9 mouse cellular contexts compared by ENCODE assay signal in genomic region chr19:4712781-4713526, GRCm38 (mm10). TPM values are rescaled to one million over a fixed set of nuclear protein-coding genes. Genes with fewer than 3 reads are reported as not detected.
DNase-seq lines count a peak whose midpoint lies in the region; ATAC-seq and TF ChIP-seq lines count a peak whose summit lies in the region.
"Had no signal": no experiment of that assay in that cellular context is flagged by ENCODE, and none has a peak within 500 bp of the region (broad histone marks: within the 10 kb centered on the region; RNA-seq: fewer than 3 reads in every experiment).

No protein-coding gene starts in this region.

- peaks cover 60% of the 10 kb centered on the region for H3K27me3 ChIP-seq in embryonic facial prominence, embryonic 13.5 days
- no peaks in the 10 kb centered on the region for H3K27me3 ChIP-seq in hindbrain, postnatal 0 days (ENCODE audit: insufficient read depth, low read length)
- 0 out of 2 replicates have a peak, but pooled peaks cover 3% of the 10 kb centered on the region for H3K27me3 ChIP-seq in neural tube, embryonic 12.5 days (replicated peaks)

- peak in 1 of 2 experiments; percentile 17 for DNase-seq in left cerebral cortex, adult 2 months (ENCODE audit: extremely low spot score in 1 of 2, low spot score in 2 of 2)
- no peak for DNase-seq in left cerebral cortex, postnatal 4 days
- no peak for DNase-seq in hindbrain, postnatal 0 days (ENCODE audit: low spot score)
- DNase-seq in thymus, postnatal 36 days = no peak
- no peak for DNase-seq in layer of hippocampus, postnatal 25 days (ENCODE audit: extremely low spot score in 1 of 2, low spot score in 1 of 2)
- no peak for DNase-seq in adrenal gland, adult 2 months

- intact Hi-C loops in left cerebral cortex, adult 2 months (cut with DNase I) = loop anchor here (2.0 kb wide), 1 partner anchor 14 kb away; the partner anchor contains the start of gene Gm960
- intact Hi-C loops in left cerebral cortex, postnatal 4 days (cut with DNase I) = loop anchor here (5.0 kb wide), 1 partner anchor 66 kb away; no protein-coding TSS in a partner anchor

- H3K27ac ChIP-seq in left cerebral cortex, adult 2 months = peak overlapping the region; percentile 90
- no peak overlapping the region for H3K27ac ChIP-seq in embryonic facial prominence, embryonic 13.5 days
- peak overlapping the region; percentile 97 for H3K27ac ChIP-seq in hindbrain, postnatal 0 days
- H3K27ac ChIP-seq in neural tube, embryonic 12.5 days = peak overlapping the region; percentile 90; the same call in 1 of the 2 replicates
- H3K27ac ChIP-seq: liver, embryonic 14.5 days had no signal

- H3K4me1 ChIP-seq in embryonic facial prominence, embryonic 13.5 days = peaks cover 14% of the 10 kb centered on the region
- peaks cover 4% of the 10 kb centered on the region for H3K4me1 ChIP-seq in hindbrain, postnatal 0 days (ENCODE audit: insufficient read depth, low read length)
- H3K4me1 ChIP-seq in neural tube, embryonic 12.5 days = peaks cover 33% of the 10 kb centered on the region

- H3K36me3 ChIP-seq in embryonic facial prominence, embryonic 13.5 days = no peaks in the 10 kb centered on the region
- no peaks in the 10 kb centered on the region for H3K36me3 ChIP-seq in hindbrain, postnatal 0 days (ENCODE audit: insufficient read depth, low read length)
- no peaks in the 10 kb centered on the region for H3K36me3 ChIP-seq in neural tube, embryonic 12.5 days

- peak overlapping the region; percentile 75 for H3K4me3 ChIP-seq in left cerebral cortex, adult 2 months
- H3K4me3 ChIP-seq in embryonic facial prominence, embryonic 13.5 days = peak overlapping the region; percentile 65
- peak overlapping the region; percentile 80 for H3K4me3 ChIP-seq in hindbrain, postnatal 0 days (ENCODE audit: low read length)
- H3K4me3 ChIP-seq in neural tube, embryonic 12.5 days = peak overlapping the region; percentile 78

- peak overlapping the region; percentile 99 for H3K4me2 ChIP-seq in embryonic facial prominence, embryonic 13.5 days
- H3K4me2 ChIP-seq in hindbrain, postnatal 0 days (ENCODE audit: low read depth, low read length) = peak overlapping the region; percentile 90
- peak overlapping the region; percentile 84 for H3K4me2 ChIP-seq in neural tube, embryonic 12.5 days (replicated peaks)

- TF ChIP-seq CTCF in left cerebral cortex, adult 2 months (IDR thresholded peaks at IDR 0.05) = no peak
- no peak for TF ChIP-seq CTCF in hindbrain, postnatal 0 days (IDR thresholded peaks at IDR 0.05; ENCODE audit: low read depth)

- 36% methylated on average over 13 of the region's 13 CpGs for WGBS in embryonic facial prominence, embryonic 13.5 days
- WGBS in hindbrain, postnatal 0 days = 24% methylated on average over 13 of the region's 13 CpGs
- 38% methylated on average over 13 of the region's 13 CpGs for WGBS in neural tube, embryonic 12.5 days

- H3K9me3 ChIP-seq in embryonic facial prominence, embryonic 13.5 days = no peaks in the 10 kb centered on the region
- H3K9me3 ChIP-seq in hindbrain, postnatal 0 days (ENCODE audit: low read length) = no peaks in the 10 kb centered on the region
- H3K9me3 ChIP-seq in neural tube, embryonic 12.5 days = no peaks in the 10 kb centered on the region

- ATAC-seq in embryonic facial prominence, embryonic 13.5 days (ENCODE audit: insufficient number of reproducible peaks, insufficient read depth, low FRiP score, low TSS enrichment, low read depth) = no peak
- ATAC-seq in hindbrain, postnatal 0 days = no peak
- ATAC-seq in neural tube, embryonic 12.5 days (ENCODE audit: low FRiP score, low read depth) = no peak

- H3K9ac ChIP-seq in embryonic facial prominence, embryonic 13.5 days = peak overlapping the region; percentile 69
- peak overlapping the region; percentile 84 for H3K9ac ChIP-seq in hindbrain, postnatal 0 days (replicated peaks; ENCODE audit: low read length)
- H3K9ac ChIP-seq in neural tube, embryonic 12.5 days = peak overlapping the region; percentile 94
- H3K9ac ChIP-seq: liver, embryonic 14.5 days had no signal

RNA-seq across cellular contexts. Expression of gene Sptbn2, which starts 2.0 kb away (rescaled TPM):
- total RNA-seq in left cerebral cortex, adult 2 months (2021) = 100 to 1,000 TPM; 561 to 597 TPM
- 100 to 1,000 TPM; 319 to 320 TPM for total RNA-seq in left cerebral cortex, postnatal 4 days (2021)
- polyA plus RNA-seq in embryonic facial prominence, embryonic 13.5 days (2015; fragmentation: Nextera tagmentation; extraction: Ambion mirVana) = 2.6 and 2.9 TPM in 2 replicates
- 143 and 164 TPM in 2 replicates for total RNA-seq in hindbrain, postnatal 0 days (2014; rRNA removed)
- polyA plus RNA-seq in hindbrain, postnatal 0 days (2015; fragmentation: Nextera tagmentation; extraction: Ambion mirVana) = 17.9 TPM in 2 replicates
- polyA plus RNA-seq in neural tube, embryonic 12.5 days (2016; fragmentation: Nextera tagmentation; extraction: Ambion mirVana) = 39.5 and 41.8 TPM in 2 replicates
- total RNA-seq in layer of hippocampus, postnatal 25 days (2021) = 100 to 1,000 TPM; 615 to 659 TPM
- under 1 TPM; 0.58 to 0.83 TPM for total RNA-seq in adrenal gland, adult 2 months (2021)
- 0.30 and 0.42 TPM in 2 replicates for polyA plus RNA-seq in adrenal gland, adult 2 months (2012; rRNA removed)

RNA-seq across cellular contexts. Expression of gene Gm960, which starts 14.5 kb away (rescaled TPM):
- 1 to 10 TPM; 1.5 to 1.6 TPM for total RNA-seq in left cerebral cortex, adult 2 months (2021)
- total RNA-seq in left cerebral cortex, postnatal 4 days (2021) = 1 to 10 TPM; 3.7 to 4.5 TPM
- 5.2 and 8.0 TPM in 2 replicates for polyA plus RNA-seq in embryonic facial prominence, embryonic 13.5 days (2015; fragmentation: Nextera tagmentation; extraction: Ambion mirVana)
- total RNA-seq in hindbrain, postnatal 0 days (2014; rRNA removed) = 1.3 and 4.2 TPM in 2 replicates
- 5.2 and 5.5 TPM in 2 replicates for polyA plus RNA-seq in hindbrain, postnatal 0 days (2015; fragmentation: Nextera tagmentation; extraction: Ambion mirVana)
- 3.8 and 5.9 TPM in 2 replicates for polyA plus RNA-seq in neural tube, embryonic 12.5 days (2016; fragmentation: Nextera tagmentation; extraction: Ambion mirVana)
- 1 to 10 TPM; 1.1 to 2.5 TPM for total RNA-seq in layer of hippocampus, postnatal 25 days (2021)
- under 1 TPM in 1 of 2 experiments, not detected in 1; 0.12 TPM for total RNA-seq in adrenal gland, adult 2 months (2021)
- 0.27 and 2.3 TPM in 2 replicates for polyA plus RNA-seq in adrenal gland, adult 2 months (2012; rRNA removed)

RNA-seq across cellular contexts. Expression of gene Rbm4b, which starts 43.3 kb away (rescaled TPM):
- total RNA-seq in left cerebral cortex, adult 2 months (2021) = 10 to 100 TPM; 16.3 to 18.2 TPM
- 10 to 100 TPM; 32.5 to 35.2 TPM for total RNA-seq in left cerebral cortex, postnatal 4 days (2021)
- polyA plus RNA-seq in embryonic facial prominence, embryonic 13.5 days (2015; fragmentation: Nextera tagmentation; extraction: Ambion mirVana) = 107 and 114 TPM in 2 replicates
- 59.2 and 69.4 TPM in 2 replicates for total RNA-seq in hindbrain, postnatal 0 days (2014; rRNA removed)
- polyA plus RNA-seq in hindbrain, postnatal 0 days (2015; fragmentation: Nextera tagmentation; extraction: Ambion mirVana) = 81.8 and 84.8 TPM in 2 replicates
- polyA plus RNA-seq in neural tube, embryonic 12.5 days (2016; fragmentation: Nextera tagmentation; extraction: Ambion mirVana) = 157 and 164 TPM in 2 replicates
- 10 to 100 TPM; 18.2 to 18.8 TPM for total RNA-seq in layer of hippocampus, postnatal 25 days (2021)
- total RNA-seq in adrenal gland, adult 2 months (2021) = 10 to 100 TPM; 12.4 to 17.9 TPM
- 5.8 and 7.4 TPM in 2 replicates for polyA plus RNA-seq in adrenal gland, adult 2 months (2012; rRNA removed)

Comparison
In these comparisons a context has a peak if more than half of its experiments do, and no peak if none do; other contexts are left out.
1. RNA of gene Sptbn2, which starts 2.0 kb away (total RNA-seq): 615 to 659 TPM in layer of hippocampus, postnatal 25 days, 561 to 597 TPM in left cerebral cortex, adult 2 months, 319 to 320 TPM in left cerebral cortex, postnatal 4 days and 143 to 164 TPM in hindbrain, postnatal 0 days; 0.58 to 0.83 TPM in adrenal gland, adult 2 months; every median in the first group is over 10 times any median in the second.
2. Peak in every context shown above with its lines, with median percentiles within 50 percentile points of each other: H3K4me3 ChIP-seq, H3K4me2 ChIP-seq and H3K9ac ChIP-seq.